Comparison of ENCODE assay signal across 18 mouse cellular contexts in the genomic region with DNA sequence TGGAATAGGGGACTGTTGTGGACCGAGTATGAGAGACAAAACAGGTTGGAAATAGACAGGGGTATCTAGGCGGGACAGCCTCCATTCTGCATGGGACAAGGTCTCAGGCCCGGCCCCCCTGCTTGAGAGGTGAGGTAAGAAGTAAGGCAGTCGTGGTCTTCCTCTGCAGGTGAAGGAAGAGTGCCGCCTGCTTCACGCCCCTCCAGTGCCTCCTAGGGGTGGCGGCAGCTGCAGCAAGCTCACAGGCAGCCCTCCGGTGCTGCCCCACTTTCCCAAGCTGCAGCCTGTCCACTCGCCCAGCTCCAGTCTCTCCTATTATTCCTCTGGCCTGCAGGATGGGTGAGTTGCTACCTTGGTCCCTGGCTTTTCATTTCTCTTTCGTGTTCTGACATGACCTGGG. TPM values are rescaled to one million over a fixed set of nuclear protein-coding genes. Genes with fewer than 3 reads are reported as not detected.
DNase-seq lines count a peak whose midpoint lies in the region; ATAC-seq and TF ChIP-seq lines count a peak whose summit lies in the region.
"Had no signal": no experiment of that assay in that cellular context is flagged by ENCODE, and none has a peak within 500 bp of the region (broad histone marks: within the 10 kb centered on the region; RNA-seq: fewer than 3 reads in every experiment).

No protein-coding gene starts in this region.

- H3K36me3 ChIP-seq in neural tube, embryonic 11.5 days (ENCODE audit: control insufficient read depth, insufficient read depth, low read length): peaks cover 15% of the 10 kb centered on the region
- peaks cover 28% of the 10 kb centered on the region for H3K36me3 ChIP-seq in neural tube, embryonic 15.5 days
- peaks cover 3% of the 10 kb centered on the region; the same call in 1 of the 2 replicates for H3K36me3 ChIP-seq in forebrain, embryonic 11.5 days (ENCODE audit: control insufficient read depth, insufficient read depth, low read length)

- DNase-seq in layer of hippocampus, adult 2 months (ENCODE audit: low spot score in 2 of 2): no peak
- no peak for DNase-seq in layer of hippocampus, postnatal 10 days (ENCODE audit: low spot score in 2 of 2)
- DNase-seq in neural tube, embryonic 11.5 days (ENCODE audit: low spot score): peak; percentile 40
- peak; percentile 25 for DNase-seq in brain, embryonic 14.5 days (ENCODE audit: low read depth)
- DNase-seq in retina, embryonic 14.5 days (ENCODE audit: low spot score): peak; percentile 39
- no peak for DNase-seq in forebrain, embryonic 11.5 days (ENCODE audit: low spot score)
- DNase-seq: adrenal gland, adult 2 months; cerebellum, adult 18-20 months; gastrocnemius, postnatal 36 days; heart, postnatal 36 days; lung, postnatal 36 days had no signal

- TF ChIP-seq CTCF in layer of hippocampus, adult 2 months (conservative IDR thresholded peaks at IDR 0.05): peak; percentile 46
- peak; percentile 37; the same call in 1 of the 2 replicates for TF ChIP-seq CTCF in brain, embryonic 14.5 days (IDR thresholded peaks at IDR 0.05; ENCODE audit: borderline replicate concordance, extremely low read depth, insufficient read depth, insufficient read length)

- WGBS in neural tube, embryonic 11.5 days: 22% methylated on average over 10 of the region's 10 CpGs
- WGBS in neural tube, embryonic 15.5 days: 26% methylated on average over 10 of the region's 10 CpGs
- WGBS in forebrain, embryonic 11.5 days: 26% methylated on average over 10 of the region's 10 CpGs

- peaks cover 16% of the 10 kb centered on the region for H3K27me3 ChIP-seq in neural tube, embryonic 11.5 days (ENCODE audit: control insufficient read depth, insufficient read depth, low read length)
- H3K27me3 ChIP-seq in neural tube, embryonic 15.5 days (replicated peaks): peaks cover 10% of the 10 kb centered on the region; the same call in 1 of the 2 replicates
- H3K27me3 ChIP-seq in forebrain, embryonic 11.5 days (ENCODE audit: control insufficient read depth, insufficient read depth, low read length): peaks cover 22% of the 10 kb centered on the region
- H3K27me3 ChIP-seq: Patski had no signal

- H3K27ac ChIP-seq in layer of hippocampus, adult 2 months: no peak overlapping the region
- H3K27ac ChIP-seq in neural tube, embryonic 11.5 days (ENCODE audit: low read depth, low read length): no peak overlapping the region
- H3K27ac ChIP-seq in neural tube, embryonic 15.5 days (replicated peaks): no peak overlapping the region
- no peak overlapping the region for H3K27ac ChIP-seq in forebrain, embryonic 11.5 days (ENCODE audit: low read depth, low read length)
- H3K27ac ChIP-seq: kidney, embryonic 15.5 days; limb, embryonic 15.5 days; midbrain, embryonic 10.5 days had no signal

- no peak for TF ChIP-seq POLR2A in brain, embryonic 14.5 days (IDR thresholded peaks at IDR 0.05; ENCODE audit: borderline replicate concordance, extremely low read depth, insufficient read depth, insufficient read length, poor library complexity, severe bottlenecking)

- peaks cover 10% of the 10 kb centered on the region for H3K4me1 ChIP-seq in neural tube, embryonic 11.5 days (ENCODE audit: control insufficient read depth, insufficient read depth, low read length)
- H3K4me1 ChIP-seq in neural tube, embryonic 15.5 days: peaks cover 29% of the 10 kb centered on the region
- peaks cover 19% of the 10 kb centered on the region for H3K4me1 ChIP-seq in forebrain, embryonic 11.5 days (replicated peaks; ENCODE audit: control insufficient read depth, insufficient read depth, low read length)

- no peaks in the 10 kb centered on the region for H3K9me3 ChIP-seq in neural tube, embryonic 11.5 days (ENCODE audit: control insufficient read depth, low read length)
- no peaks in the 10 kb centered on the region for H3K9me3 ChIP-seq in neural tube, embryonic 15.5 days (replicated peaks)
- H3K9me3 ChIP-seq in forebrain, embryonic 11.5 days (ENCODE audit: control insufficient read depth, low read length): no peaks in the 10 kb centered on the region
- H3K9me3 ChIP-seq: kidney, embryonic 15.5 days; limb, embryonic 15.5 days; midbrain, embryonic 10.5 days had no signal

- no peak for ATAC-seq in neural tube, embryonic 11.5 days (ENCODE audit: insufficient read depth, low FRiP score, low TSS enrichment)
- no peak for ATAC-seq in neural tube, embryonic 15.5 days (ENCODE audit: low FRiP score)
- no peak for ATAC-seq in forebrain, embryonic 11.5 days (replicated peaks; ENCODE audit: low FRiP score)
- ATAC-seq: inflammation-experienced regulatory T-cells, adult 6 months; Patski had no signal

- H3K4me2 ChIP-seq in neural tube, embryonic 11.5 days (ENCODE audit: low read depth): no peak overlapping the region
- H3K4me2 ChIP-seq in neural tube, embryonic 15.5 days: no peak overlapping the region
- no peak overlapping the region for H3K4me2 ChIP-seq in forebrain, embryonic 11.5 days (ENCODE audit: low read depth, low read length, severe bottlenecking)
- H3K4me2 ChIP-seq: heart, embryonic 11.5 days had no signal

- H3K9ac ChIP-seq in neural tube, embryonic 11.5 days (ENCODE audit: low read length): no peak overlapping the region
- H3K9ac ChIP-seq in neural tube, embryonic 15.5 days (replicated peaks): no peak overlapping the region
- no peak overlapping the region for H3K9ac ChIP-seq in forebrain, embryonic 11.5 days (ENCODE audit: low read length)
- H3K9ac ChIP-seq: kidney, embryonic 15.5 days; limb, embryonic 15.5 days had no signal

- H3K4me3 ChIP-seq in layer of hippocampus, adult 2 months: no peak overlapping the region
- no peak overlapping the region for H3K4me3 ChIP-seq in neural tube, embryonic 11.5 days (ENCODE audit: low read depth, low read length)
- H3K4me3 ChIP-seq in neural tube, embryonic 15.5 days (replicated peaks): no peak overlapping the region
- H3K4me3 ChIP-seq in forebrain, embryonic 11.5 days (ENCODE audit: low read depth, low read length): no peak overlapping the region

RNA-seq across cellular contexts. Expression of a gene that starts 9.8 kb away (rescaled TPM):
- 1 to 10 TPM; 2.0 to 2.6 TPM for total RNA-seq in layer of hippocampus, adult 2 months (2021)
- 1 to 10 TPM; 5.0 TPM for total RNA-seq in layer of hippocampus, postnatal 10 days (2021)
- polyA plus RNA-seq in neural tube, embryonic 11.5 days (2014; fragmentation: Nextera tagmentation; extraction: Ambion mirVana): 2.1 and 2.3 TPM in 2 replicates
- 1.8 and 3.1 TPM in 2 replicates for polyA plus RNA-seq in neural tube, embryonic 15.5 days (2015; fragmentation: Nextera tagmentation; extraction: Ambion mirVana)
- polyA plus RNA-seq in brain, embryonic 14.5 days (2012; rRNA removed): 2.9 and 4.3 TPM in 2 replicates
- 3.6 and 4.7 TPM in 2 replicates for polyA plus RNA-seq in forebrain, embryonic 11.5 days (2014; fragmentation: Nextera tagmentation; extraction: Ambion mirVana)
- total RNA-seq: adrenal gland, adult 2 months; gastrocnemius, postnatal 36 days; heart, postnatal 36 days had no signal
- polyA plus RNA-seq: adrenal gland, adult 2 months; heart, embryonic 11.5 days; inflammation-experienced regulatory T-cells, adult 6 months; kidney, embryonic 15.5 days; limb, embryonic 15.5 days; Patski had no signal

RNA-seq across cellular contexts. Expression of a gene that starts 10.8 kb away (rescaled TPM):
- 10 to 100 TPM; 12.7 to 12.9 TPM for total RNA-seq in layer of hippocampus, adult 2 months (2021)
- total RNA-seq in layer of hippocampus, postnatal 10 days (2021): 10 to 100 TPM; 14.5 to 15.8 TPM
- 14.4 and 16.5 TPM in 2 replicates for polyA plus RNA-seq in neural tube, embryonic 11.5 days (2014; fragmentation: Nextera tagmentation; extraction: Ambion mirVana)
- 8.2 and 9.6 TPM in 2 replicates for polyA plus RNA-seq in neural tube, embryonic 15.5 days (2015; fragmentation: Nextera tagmentation; extraction: Ambion mirVana)
- 33.4 and 36.6 TPM in 2 replicates for polyA plus RNA-seq in brain, embryonic 14.5 days (2012; rRNA removed)
- 17.2 and 19.8 TPM in 2 replicates for polyA plus RNA-seq in forebrain, embryonic 11.5 days (2014; fragmentation: Nextera tagmentation; extraction: Ambion mirVana)
- total RNA-seq: gastrocnemius, postnatal 36 days had no signal
- polyA plus RNA-seq: inflammation-experienced regulatory T-cells, adult 6 months had no signal

RNA-seq across cellular contexts. Expression of a gene that starts 39.2 kb away (rescaled TPM):
- total RNA-seq in layer of hippocampus, adult 2 months (2021): 10 to 100 TPM; 77.8 to 80.9 TPM
- 10 to 100 TPM; 69.7 to 95.5 TPM for total RNA-seq in layer of hippocampus, postnatal 10 days (2021)
- polyA plus RNA-seq in neural tube, embryonic 11.5 days (2014; fragmentation: Nextera tagmentation; extraction: Ambion mirVana): 93.0 and 102 TPM in 2 replicates
- polyA plus RNA-seq in neural tube, embryonic 15.5 days (2015; fragmentation: Nextera tagmentation; extraction: Ambion mirVana): 67.2 and 89.6 TPM in 2 replicates
- polyA plus RNA-seq in brain, embryonic 14.5 days (2012; rRNA removed): 58.8 and 67.3 TPM in 2 replicates
- polyA plus RNA-seq in forebrain, embryonic 11.5 days (2014; fragmentation: Nextera tagmentation; extraction: Ambion mirVana): 93.1 and 97.4 TPM in 2 replicates

RNA-seq across cellular contexts. Expression of a gene that starts 39.3 kb away (rescaled TPM):
- total RNA-seq in layer of hippocampus, adult 2 months (2021): 10 to 100 TPM; 88.4 to 93.2 TPM
- total RNA-seq in layer of hippocampus, postnatal 10 days (2021): 10 to 100 TPM; 68.6 to 75.7 TPM
- polyA plus RNA-seq in neural tube, embryonic 11.5 days (2014; fragmentation: Nextera tagmentation; extraction: Ambion mirVana): 108 and 112 TPM in 2 replicates
- polyA plus RNA-seq in neural tube, embryonic 15.5 days (2015; fragmentation: Nextera tagmentation; extraction: Ambion mirVana): 57.5 and 86.0 TPM in 2 replicates
- polyA plus RNA-seq in brain, embryonic 14.5 days (2012; rRNA removed): 37.6 and 47.5 TPM in 2 replicates
- polyA plus RNA-seq in forebrain, embryonic 11.5 days (2014; fragmentation: Nextera tagmentation; extraction: Ambion mirVana): 105 and 108 TPM in 2 replicates

RNA-seq across cellular contexts. Expression of a gene that starts 42.3 kb away (rescaled TPM):
- total RNA-seq in layer of hippocampus, adult 2 months (2021): 1 to 10 TPM; 5.8 to 7.2 TPM
- total RNA-seq in layer of hippocampus, postnatal 10 days (2021): 1 to 10 TPM; 9.4 to 9.5 TPM
- polyA plus RNA-seq in neural tube, embryonic 11.5 days (2014; fragmentation: Nextera tagmentation; extraction: Ambion mirVana): 247 and 248 TPM in 2 replicates
- 40.9 and 93.4 TPM in 2 replicates for polyA plus RNA-seq in neural tube, embryonic 15.5 days (2015; fragmentation: Nextera tagmentation; extraction: Ambion mirVana)
- 43.0 and 72.7 TPM in 2 replicates for polyA plus RNA-seq in brain, embryonic 14.5 days (2012; rRNA removed)
- polyA plus RNA-seq in forebrain, embryonic 11.5 days (2014; fragmentation: Nextera tagmentation; extraction: Ambion mirVana): 303 and 309 TPM in 2 replicates

Comparison
In these comparisons a context has a peak if more than half of its experiments do, and no peak if none do; other contexts are left out.
1. DNase-seq: peak in neural tube, embryonic 11.5 days (single experiment), brain, embryonic 14.5 days (single experiment) and retina, embryonic 14.5 days (single experiment); none in layer of hippocampus, adult 2 months (0 of 2), layer of hippocampus, postnatal 10 days (0 of 2) and forebrain, embryonic 11.5 days (single experiment).